In the genomic region with DNA sequence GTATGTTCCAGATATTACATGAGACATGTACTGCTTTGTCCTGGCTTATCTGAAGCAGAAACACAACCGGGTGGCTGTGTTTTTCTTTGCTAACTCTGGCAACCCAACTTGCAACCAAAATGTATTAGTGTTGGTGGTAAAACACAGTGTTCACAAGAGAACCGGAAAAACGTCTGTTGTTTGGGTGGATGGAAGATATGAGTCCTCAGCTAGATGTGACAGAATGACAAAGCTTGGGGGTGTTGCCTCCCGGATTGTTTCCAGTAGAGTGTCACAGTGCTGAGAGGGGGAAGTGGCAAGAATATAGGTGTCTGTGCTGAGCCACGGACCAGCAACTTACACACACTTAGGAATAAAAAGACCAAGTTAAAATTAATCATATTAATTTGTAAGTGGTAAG, we compare ENCODE assay signal across 13 mouse cellular contexts.
A peak's percentile ranks its signal among the peaks of the same experiment; 100 is the strongest.
DNase-seq lines count a peak whose midpoint lies in the region; ATAC-seq and TF ChIP-seq lines count a peak whose summit lies in the region.
"Had no signal": no experiment of that assay in that cellular context is flagged by ENCODE, and none has a peak within 500 bp of the region (broad histone marks: within the 10 kb centered on the region; RNA-seq: fewer than 3 reads in every experiment).

No protein-coding gene starts in this region.

- no peak overlapping the region for H3K4me2 ChIP-seq in liver, embryonic 13.5 days
- H3K4me2 ChIP-seq in liver, embryonic 11.5 days, result no peak overlapping the region
- no peak overlapping the region for H3K4me2 ChIP-seq in liver, postnatal 0 days (ENCODE audit: low read depth, low read length)
- H3K4me2 ChIP-seq in hindbrain, embryonic 13.5 days, result no peak overlapping the region

- H3K4me3 ChIP-seq in liver, embryonic 13.5 days (replicated peaks), result no peak overlapping the region
- H3K4me3 ChIP-seq in liver, embryonic 11.5 days (ENCODE audit: low read depth, low read length), result no peak overlapping the region
- H3K4me3 ChIP-seq in liver, postnatal 0 days (ENCODE audit: low read depth, low read length), result no peak overlapping the region
- H3K4me3 ChIP-seq in hindbrain, embryonic 13.5 days, result no peak overlapping the region

- peaks cover 54% of the 10 kb centered on the region for H3K4me1 ChIP-seq in liver, embryonic 13.5 days (replicated peaks)
- H3K4me1 ChIP-seq in liver, embryonic 11.5 days (replicated peaks; ENCODE audit: control insufficient read depth, insufficient read depth, low read length), result peaks cover 14% of the 10 kb centered on the region
- H3K4me1 ChIP-seq in liver, postnatal 0 days (ENCODE audit: insufficient read depth), result peaks cover 18% of the 10 kb centered on the region
- H3K4me1 ChIP-seq in hindbrain, embryonic 13.5 days (replicated peaks), result peaks cover 12% of the 10 kb centered on the region

- peak overlapping the region; percentile 54; the same call in 1 of the 2 replicates for H3K27ac ChIP-seq in liver, embryonic 13.5 days
- no peak overlapping the region for H3K27ac ChIP-seq in liver, embryonic 11.5 days (ENCODE audit: low read depth, low read length)
- no peak overlapping the region for H3K27ac ChIP-seq in liver, postnatal 0 days (ENCODE audit: low read depth)
- no peak overlapping the region for H3K27ac ChIP-seq in hindbrain, embryonic 13.5 days

- H3K27me3 ChIP-seq in liver, embryonic 13.5 days, result 0 out of 2 replicates have a peak, but pooled peaks cover 2% of the 10 kb centered on the region
- no peaks in the 10 kb centered on the region for H3K27me3 ChIP-seq in liver, embryonic 11.5 days (replicated peaks; ENCODE audit: control insufficient read depth, insufficient read depth, low read length)
- H3K27me3 ChIP-seq in liver, postnatal 0 days (ENCODE audit: insufficient read depth, low read length), result no peaks in the 10 kb centered on the region
- no peaks in the 10 kb centered on the region for H3K27me3 ChIP-seq in hindbrain, embryonic 13.5 days

- no peak for ATAC-seq in liver, embryonic 13.5 days (ENCODE audit: low read depth)
- no peak for ATAC-seq in liver, embryonic 11.5 days (replicated peaks; ENCODE audit: low FRiP score)
- ATAC-seq in liver, postnatal 0 days, result no peak
- ATAC-seq in hindbrain, embryonic 13.5 days (ENCODE audit: low FRiP score), result no peak
- ATAC-seq: midbrain, embryonic 16.5 days had no signal

- peak; percentile 41; the same call in 1 of the 2 replicates for TF ChIP-seq EP300 in liver, postnatal 0 days (IDR thresholded peaks at IDR 0.05; ENCODE audit: low read depth)

- DNase-seq in embryo, embryonic 10 days (ENCODE audit: low spot score), result peak; percentile 3
- no peak for DNase-seq in embryo, embryonic 10.5 days (ENCODE audit: low spot score)
- no peak for DNase-seq in liver, embryonic 13.5 days
- no peak for DNase-seq in liver, embryonic 11.5 days (ENCODE audit: low spot score)
- peak; percentile 91 for DNase-seq in induced T-regulatory cell, adult 2 months (ENCODE audit: low read depth)
- DNase-seq in liver, postnatal 0 days, result no peak
- no peak for DNase-seq in adrenal gland, adult (ENCODE audit: inconsistent age in 2 of 2, low spot score in 1 of 2)
- DNase-seq: cerebellum, adult 9-10 months; kidney, postnatal 36 days; left cerebral cortex, postnatal 4 days; thymus, adult 18-20 months had no signal

- 31% methylated on average over 5 of the region's 5 CpGs for WGBS in liver, embryonic 13.5 days (ENCODE audit: insufficient replicate concordance)
- 44% methylated on average over 5 of the region's 5 CpGs for WGBS in liver, embryonic 11.5 days
- WGBS in liver, postnatal 0 days (ENCODE audit: insufficient replicate concordance), result 33% methylated on average over 5 of the region's 5 CpGs
- 81% methylated on average over 5 of the region's 5 CpGs for WGBS in hindbrain, embryonic 13.5 days

- H3K36me3 ChIP-seq in liver, embryonic 13.5 days, result no peaks in the 10 kb centered on the region
- no peaks in the 10 kb centered on the region for H3K36me3 ChIP-seq in liver, embryonic 11.5 days (ENCODE audit: control insufficient read depth, insufficient read depth, low read length)
- H3K36me3 ChIP-seq in liver, postnatal 0 days (replicated peaks; ENCODE audit: insufficient read depth, low read length), result no peaks in the 10 kb centered on the region
- H3K36me3 ChIP-seq in hindbrain, embryonic 13.5 days, result no peaks in the 10 kb centered on the region

- H3K9ac ChIP-seq in liver, embryonic 13.5 days, result 0 out of 2 replicates have a peak overlapping the region, but pooled peaks have one; percentile 28
- no peak overlapping the region for H3K9ac ChIP-seq in liver, embryonic 11.5 days (ENCODE audit: low read depth, low read length)
- H3K9ac ChIP-seq in liver, postnatal 0 days (replicated peaks), result no peak overlapping the region
- no peak overlapping the region for H3K9ac ChIP-seq in hindbrain, embryonic 13.5 days

- no peaks in the 10 kb centered on the region for H3K9me3 ChIP-seq in liver, embryonic 13.5 days (replicated peaks)
- H3K9me3 ChIP-seq in liver, embryonic 11.5 days (ENCODE audit: control insufficient read depth, low read length), result no peaks in the 10 kb centered on the region
- H3K9me3 ChIP-seq in liver, postnatal 0 days (ENCODE audit: low read length), result no peaks in the 10 kb centered on the region
- no peaks in the 10 kb centered on the region for H3K9me3 ChIP-seq in hindbrain, embryonic 13.5 days

- no peak for TF ChIP-seq CTCF in liver, postnatal 0 days (IDR thresholded peaks at IDR 0.05; ENCODE audit: low read depth)

Comparison
In these comparisons a context has a peak if more than half of its experiments do, and no peak if none do; other contexts are left out.
1. DNase-seq: peak in embryo, embryonic 10 days (single experiment) and induced T-regulatory cell, adult 2 months (single experiment); none in embryo, embryonic 10.5 days (single experiment), liver, embryonic 13.5 days (single experiment), liver, embryonic 11.5 days (single experiment), liver, postnatal 0 days (single experiment) and adrenal gland, adult (0 of 2).